Mouse (Mus musculus): ENCODE data around the gene Olfr703.

GRCm38 (mm10) chr7:106862885-106863284 is 19.7 kb downstream of the Olfr703 start, which contains the start of gene Olfr704:
- TF ChIP-seq POLR2A (IDR thresholded peaks at IDR 0.05; ENCODE audit: extremely low read depth, insufficient read depth, low read length) = no peak
- TF ChIP-seq CTCF (IDR thresholded peaks at IDR 0.05; ENCODE audit: extremely low read depth, insufficient read depth, low read length) = no peak
